Mouse (Mus musculus): ENCODE measurements around the gene Emid1.

Emid1 gene

DNA sequence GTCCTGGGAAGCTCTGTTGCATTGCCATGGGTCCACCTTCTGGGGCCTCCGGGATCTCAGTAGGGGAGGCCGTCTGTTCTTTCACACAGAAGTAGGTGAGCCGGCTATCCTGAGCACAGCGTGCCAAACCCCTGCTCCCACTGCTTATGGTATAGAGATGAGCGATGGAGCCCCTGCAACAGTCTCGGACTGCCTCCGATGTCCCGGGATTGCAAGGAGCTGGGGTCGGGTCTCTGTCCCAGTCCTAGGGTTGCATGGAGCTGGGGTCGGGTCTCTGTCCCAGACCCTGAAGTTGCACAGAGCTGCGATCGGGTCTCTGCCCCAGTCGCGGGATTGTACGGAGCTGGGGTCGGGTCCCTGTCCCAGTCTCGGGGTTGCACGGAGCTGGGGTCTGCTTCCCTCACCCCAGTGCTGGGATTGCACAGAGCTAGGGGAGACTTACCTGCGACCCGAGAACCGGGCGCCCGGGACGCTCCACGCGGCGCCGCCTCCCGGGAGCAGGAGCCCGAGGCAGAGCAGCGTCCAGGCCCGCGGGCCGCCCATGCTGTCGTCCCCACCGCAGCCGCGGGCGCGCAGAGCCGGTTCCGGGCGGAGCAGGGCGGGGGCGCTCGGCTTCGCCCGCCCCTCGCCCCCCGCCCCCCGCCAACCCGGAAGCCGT, at the start of gene Emid1:
Emid1 (minus strand) TSS at position 578 of the 658 bp plus-strand sequence.
- DNase-seq (ENCODE audit: low spot score) = no peak

DNA sequence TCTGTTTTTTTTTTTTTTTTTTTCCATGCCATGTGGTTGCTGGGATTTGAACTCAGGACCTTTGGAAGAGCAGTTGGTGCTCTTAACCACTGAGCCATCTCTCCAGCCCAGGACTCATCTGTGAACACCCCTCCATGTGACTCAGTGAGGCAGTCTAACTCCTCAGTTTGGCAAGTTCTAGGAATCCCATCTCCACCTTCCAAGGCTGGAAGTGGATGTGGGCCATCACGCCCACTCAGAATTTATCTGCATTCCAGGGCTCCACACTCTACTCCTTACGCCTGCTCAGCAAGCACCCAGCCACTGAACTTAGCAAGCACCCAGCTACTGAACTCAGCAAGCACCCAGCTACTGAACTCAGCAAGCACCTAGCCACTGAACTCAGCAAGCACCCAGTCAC, 47.8 kb upstream of the Emid1 start:
- DNase-seq (ENCODE audit: low spot score) = no peak

DNA sequence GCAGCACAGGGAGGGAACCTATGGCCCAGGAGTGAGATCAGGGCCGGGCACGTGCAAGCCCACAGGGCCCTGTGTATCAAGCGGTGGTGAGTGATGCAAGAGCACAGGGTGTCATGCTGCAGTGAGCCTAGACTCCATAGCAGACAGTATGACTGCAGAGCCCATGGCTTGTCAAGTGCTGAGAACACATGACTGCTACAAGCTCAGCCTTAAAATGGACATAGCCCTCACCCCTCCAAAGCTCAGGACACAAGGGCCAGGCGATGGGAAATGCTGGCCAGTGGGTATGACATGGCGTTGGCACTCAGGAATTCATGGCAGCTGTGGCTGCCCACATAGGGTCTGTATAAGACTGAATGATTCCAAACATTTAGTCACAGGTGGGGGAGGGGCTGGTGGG, 45.0 kb upstream of the Emid1 start:
- no peak for DNase-seq (ENCODE audit: low spot score)

DNA sequence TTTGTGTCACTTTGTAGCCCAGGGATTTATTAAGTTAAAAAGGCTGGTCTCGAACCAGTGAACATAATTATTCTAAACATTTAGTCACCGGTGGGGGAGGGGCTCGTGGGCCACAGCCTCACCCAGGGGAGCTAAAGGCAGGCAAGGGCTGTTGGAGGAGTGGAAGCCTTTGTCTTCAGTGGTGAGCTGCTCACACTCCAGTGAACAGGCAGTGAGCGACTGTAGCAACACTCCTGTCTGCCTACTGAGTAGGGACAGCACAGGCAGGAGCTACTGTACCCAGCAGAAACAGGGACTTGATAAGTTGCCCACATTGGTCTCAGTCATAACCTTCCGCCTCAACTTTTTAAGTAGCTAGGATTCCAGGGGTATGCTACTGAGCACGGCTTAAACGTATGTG, 44.5 kb upstream of the Emid1 start:
- peak; percentile 44 for DNase-seq (ENCODE audit: low spot score)

DNA sequence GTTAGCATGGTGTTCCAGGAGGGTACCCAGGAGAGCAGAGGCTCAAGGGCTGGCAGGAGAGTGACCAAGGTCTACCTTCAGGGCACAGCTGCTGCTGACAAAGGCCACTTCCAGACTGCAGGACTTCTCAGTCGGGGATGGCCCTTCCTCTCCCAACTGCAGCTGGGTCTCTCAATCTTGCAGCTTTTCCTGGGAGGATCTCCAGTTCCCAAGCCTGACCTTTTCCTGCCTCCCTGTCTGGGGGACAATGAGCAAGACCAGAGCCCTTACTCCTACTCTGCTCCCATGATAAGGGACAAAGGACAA, 41.5 kb upstream of the Emid1 start:
- no peak for DNase-seq (ENCODE audit: low spot score)

DNA sequence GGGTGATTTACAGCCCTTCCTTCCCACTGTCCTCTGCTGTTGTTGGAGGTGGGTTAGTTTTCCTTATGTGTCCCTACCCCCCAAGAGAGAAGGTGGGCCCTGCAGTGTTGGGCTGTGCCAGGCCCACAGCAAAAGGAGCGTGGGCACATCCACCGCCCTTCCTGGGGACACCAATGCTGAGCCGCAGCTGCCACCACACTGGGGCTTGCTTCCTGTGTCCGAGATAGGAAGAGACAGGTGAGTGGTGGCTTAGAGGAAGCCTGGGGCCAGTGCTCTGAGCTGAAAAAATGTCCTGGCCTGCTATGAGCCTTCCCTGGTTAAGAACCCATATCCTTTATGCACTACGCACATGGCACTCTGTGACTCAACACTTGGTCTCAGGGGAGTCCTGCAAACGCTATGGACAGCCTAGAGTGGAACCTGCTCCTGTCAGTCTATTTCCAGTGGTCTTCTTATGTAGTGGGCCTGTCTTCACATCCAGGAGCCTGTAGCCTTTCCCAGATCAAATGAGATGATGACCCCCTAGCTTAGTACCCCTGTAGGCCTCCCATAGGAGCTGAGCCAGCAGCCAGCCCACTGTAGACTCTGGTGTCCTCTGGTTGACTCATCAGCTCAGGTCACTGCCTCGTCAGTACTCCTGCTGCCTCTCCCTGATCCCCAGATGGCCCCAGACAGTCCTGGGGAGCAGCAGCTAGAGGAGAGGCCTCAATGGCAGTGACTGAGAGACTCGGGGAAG, 41.0 kb upstream of the Emid1 start:
- DNase-seq (ENCODE audit: low spot score) = no peak

DNA sequence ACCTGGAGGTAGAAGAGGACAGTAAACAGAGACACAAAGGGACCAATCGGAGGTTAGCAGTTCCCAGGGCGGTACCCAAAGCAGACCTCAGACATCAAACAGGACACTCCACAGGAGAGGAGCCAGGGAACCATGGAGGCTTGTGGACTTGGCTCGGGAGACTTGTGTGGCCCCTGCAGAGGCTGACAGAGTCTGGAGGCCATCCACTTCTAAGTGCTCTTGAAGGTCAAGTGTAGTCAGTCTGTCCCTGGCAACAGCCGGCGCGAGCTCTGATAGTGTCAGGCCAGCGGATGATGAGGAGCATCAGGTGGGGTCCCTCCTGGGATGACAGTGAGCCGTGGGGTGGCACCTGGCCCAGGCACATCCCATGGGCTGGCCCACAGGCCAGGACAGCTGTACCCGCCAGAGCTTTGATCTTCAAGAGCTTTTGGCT, 40.0 kb upstream of the Emid1 start:
- no peak for DNase-seq (ENCODE audit: low spot score)

DNA sequence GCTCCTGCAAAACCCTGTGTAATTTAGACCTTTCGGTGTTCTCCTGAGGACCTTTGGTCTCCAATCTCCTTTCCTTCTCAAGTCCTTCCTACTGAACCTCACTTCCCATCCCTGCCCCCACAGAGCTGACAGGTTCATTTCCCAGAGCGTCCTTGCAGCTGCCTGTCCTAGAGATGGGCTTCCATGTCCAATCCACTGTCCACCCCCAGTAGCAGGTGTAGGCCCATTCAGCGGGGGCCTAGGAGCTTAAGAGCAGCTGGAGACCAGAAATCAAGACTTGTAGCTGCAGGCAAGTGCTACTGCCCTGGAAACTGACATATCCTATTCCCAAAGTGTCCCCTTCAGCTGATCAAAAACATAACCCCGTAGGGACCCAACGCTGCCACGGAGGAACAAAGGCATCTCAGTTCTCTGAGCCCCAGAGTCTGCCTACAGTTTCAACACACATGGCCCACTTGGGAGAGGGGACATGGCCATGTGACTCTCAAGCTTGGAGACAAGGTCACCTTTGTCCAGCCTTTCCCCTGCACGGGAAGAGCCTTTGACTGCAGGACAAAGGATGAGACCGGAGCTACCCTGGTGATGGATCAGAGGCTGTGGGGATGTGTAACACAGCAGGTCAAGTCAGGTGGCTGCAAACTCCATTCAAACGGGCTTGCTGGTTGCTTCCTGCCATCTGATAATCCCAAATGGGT, 37.3 kb upstream of the Emid1 start:
- DNase-seq (ENCODE audit: low spot score) = no peak

DNA sequence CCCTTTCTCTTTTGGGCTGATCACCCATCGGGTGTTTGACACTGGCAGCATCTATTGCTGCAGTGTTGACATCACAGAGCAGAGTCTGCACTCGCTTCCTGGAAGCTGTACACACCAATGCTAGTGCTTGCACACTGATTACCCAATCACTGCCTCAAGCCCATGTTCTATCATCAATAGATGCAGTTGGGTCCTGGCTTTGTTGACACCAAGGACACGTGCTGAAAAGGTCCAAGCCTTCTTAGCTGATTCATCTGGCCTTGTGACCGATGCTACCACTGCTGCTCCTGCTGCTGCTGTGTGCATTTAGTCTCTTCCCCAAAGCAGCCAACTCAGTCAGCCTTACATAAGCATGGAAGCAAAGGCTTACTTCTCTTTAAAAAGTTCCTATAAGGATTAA, 36.1 kb upstream of the Emid1 start:
- no peak for DNase-seq (ENCODE audit: low spot score)

DNA sequence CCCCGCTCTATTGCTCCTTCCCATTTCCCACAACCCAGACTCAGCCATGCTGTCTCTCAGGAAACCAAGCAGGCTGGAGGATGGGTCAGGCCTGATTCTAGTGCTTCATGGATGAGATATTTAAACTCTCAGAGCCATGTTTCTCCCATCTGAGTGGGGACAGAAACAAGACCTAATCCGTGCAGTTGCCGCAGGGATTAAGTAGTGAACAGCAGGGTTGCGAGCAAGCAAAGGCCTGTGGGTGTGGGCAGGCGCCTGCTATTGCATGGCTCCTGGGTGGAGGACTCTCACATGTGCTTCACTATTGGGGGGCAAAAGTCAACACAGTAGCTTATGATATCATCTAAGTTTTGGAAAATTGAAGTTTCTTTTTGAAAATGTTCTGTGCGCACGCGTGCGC, 32.8 kb upstream of the Emid1 start:
- DNase-seq (ENCODE audit: low spot score) = no peak

DNA sequence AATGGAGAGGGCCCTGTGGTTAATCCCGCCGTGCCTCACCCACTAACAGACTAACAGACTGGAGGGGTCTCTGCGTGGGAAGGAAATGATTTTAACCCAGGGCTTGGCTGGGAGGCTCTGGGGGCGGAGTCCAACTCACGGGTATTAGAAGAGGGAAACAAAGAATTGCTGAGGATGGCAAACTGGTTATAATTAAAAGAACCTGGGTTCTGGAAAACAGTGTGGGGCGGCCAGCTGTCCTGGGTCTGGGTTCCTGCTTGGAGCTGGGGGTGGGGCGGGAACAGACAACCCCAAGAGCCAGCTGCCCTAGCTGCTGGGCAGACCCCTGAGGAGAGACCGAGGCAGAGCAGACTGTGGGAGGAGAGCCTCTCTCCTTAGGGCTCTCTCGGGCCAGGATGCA, 32.2 kb upstream of the Emid1 start:
- no peak for DNase-seq (ENCODE audit: low spot score)

DNA sequence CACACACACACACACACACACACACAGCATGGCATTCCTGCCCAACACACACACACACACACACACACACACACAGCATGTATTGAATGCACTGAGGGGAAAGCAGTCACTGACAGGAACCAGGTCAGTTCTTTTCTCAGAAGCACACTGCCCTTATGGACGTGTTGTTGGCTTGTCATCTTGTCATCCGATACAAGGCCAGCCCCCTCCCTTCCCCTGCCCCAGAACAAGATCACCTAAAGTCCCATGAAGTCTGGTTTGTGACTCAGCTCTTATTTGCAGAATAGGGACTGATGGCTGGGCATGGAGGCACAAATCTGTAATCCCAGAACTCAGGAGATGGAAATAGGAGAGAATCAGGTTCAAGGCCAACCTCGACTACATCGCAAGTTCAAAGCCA, 30.8 kb upstream of the Emid1 start:
- no peak for DNase-seq (ENCODE audit: low spot score)

DNA sequence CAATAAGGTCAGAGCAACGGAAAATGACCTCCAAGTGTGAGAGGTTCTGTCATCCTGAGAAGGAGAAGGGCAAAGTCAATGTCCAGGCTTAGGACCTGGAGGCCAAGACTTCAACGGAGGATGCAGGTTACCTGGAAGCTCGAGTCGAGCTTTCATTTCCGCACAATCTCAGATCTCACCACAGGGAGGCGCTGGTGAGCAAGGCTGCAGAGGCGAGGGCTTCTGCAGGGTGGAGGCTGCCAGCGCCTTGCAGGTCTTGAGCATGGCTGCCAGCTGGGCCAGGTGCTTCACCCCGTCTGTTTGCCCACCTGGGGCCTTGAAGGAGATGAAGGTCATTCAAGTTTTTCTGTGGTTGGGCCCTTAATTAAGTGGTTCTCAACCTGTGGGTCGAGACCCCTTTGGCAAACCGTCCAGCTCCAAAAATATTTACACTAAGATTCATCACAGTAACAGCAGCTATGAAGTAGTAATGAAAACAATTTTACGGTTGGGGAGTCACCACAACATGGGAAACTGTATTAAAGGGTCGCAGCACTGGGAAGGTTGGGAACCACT, 29.9 kb upstream of the Emid1 start:
- peak; percentile 88 for DNase-seq (ENCODE audit: low spot score)

DNA sequence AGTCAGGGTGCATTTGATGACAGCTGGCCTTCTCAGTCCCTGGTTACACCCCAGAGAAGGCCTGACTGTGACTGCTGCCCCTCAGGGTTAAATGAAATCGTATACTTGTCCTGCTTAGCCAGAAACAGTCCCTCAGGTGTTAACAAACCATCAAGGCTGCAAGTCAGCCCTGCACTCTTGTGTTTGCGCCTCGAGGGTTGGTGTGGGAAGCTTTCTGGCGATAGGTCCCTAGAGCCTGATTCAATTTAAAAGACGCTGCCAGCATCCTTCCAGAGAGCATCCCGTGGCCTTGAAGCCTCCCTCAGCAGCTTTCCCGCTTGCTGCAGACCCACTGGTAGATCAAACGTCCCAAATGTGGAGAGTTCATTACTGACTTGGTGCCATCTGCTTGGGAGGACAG, 27.3 kb upstream of the Emid1 start:
- DNase-seq (ENCODE audit: low spot score) = no peak

DNA sequence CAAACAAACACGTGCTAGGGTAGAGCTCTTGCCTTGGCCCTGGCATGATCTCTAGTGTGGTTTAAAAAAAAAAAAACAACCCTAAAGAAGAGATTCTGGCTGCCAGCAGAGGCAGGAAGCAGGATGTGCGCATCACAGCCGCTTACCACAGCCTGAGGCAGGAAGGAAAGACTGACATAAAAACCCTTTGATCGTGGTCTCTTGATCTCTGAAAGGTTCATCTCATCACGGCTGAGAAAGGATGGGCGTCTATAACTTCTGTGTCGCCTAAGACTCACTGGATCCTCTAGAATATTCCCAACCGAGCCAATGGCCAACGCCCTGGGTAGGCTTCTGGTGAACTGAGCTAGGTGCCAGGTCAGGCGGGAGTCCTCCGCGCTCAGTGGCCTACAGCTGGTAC, 25.1 kb upstream of the Emid1 start:
- DNase-seq (ENCODE audit: low spot score) = no peak

DNA sequence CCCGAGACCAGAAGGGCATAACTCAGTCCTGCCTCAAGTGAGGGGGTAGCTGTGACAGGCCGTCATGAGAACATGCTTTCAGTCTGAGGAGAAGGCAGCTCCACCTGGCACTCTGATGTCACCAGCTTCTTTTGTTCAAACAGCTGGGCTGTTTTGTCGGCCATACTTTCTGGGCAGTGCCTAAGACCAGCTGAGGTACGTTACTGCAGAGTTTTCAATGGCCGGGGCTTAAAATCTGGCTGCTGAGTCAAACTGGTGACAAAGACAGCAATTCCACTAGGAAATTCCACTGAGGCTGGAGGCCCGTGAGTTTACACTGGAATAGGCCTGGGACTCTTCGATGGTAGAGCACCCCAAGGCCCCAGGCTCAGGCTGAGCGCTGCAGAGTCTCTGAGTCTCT, 24.6 kb upstream of the Emid1 start:
- DNase-seq (ENCODE audit: low spot score) = no peak

DNA sequence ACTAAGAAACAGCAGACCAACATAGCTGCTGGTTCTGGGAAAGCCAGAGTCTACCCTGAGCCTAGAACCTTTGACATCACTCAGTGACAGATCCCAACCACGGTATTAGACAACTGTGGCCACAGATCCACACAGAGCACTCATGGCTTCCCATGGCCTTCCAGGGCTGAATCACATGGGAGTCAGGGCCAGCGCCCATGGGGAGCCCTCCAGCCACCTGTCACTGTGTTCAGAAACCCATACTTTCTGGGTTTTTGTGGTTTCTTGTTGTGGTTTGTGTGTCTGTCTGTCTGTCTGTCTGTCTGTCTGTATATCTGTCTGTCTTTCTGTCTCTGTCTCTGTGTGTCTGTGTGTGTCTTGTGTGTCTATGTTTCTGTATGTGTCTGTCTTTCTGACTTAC, 23.8 kb upstream of the Emid1 start:
- DNase-seq (ENCODE audit: low spot score) = no peak

DNA sequence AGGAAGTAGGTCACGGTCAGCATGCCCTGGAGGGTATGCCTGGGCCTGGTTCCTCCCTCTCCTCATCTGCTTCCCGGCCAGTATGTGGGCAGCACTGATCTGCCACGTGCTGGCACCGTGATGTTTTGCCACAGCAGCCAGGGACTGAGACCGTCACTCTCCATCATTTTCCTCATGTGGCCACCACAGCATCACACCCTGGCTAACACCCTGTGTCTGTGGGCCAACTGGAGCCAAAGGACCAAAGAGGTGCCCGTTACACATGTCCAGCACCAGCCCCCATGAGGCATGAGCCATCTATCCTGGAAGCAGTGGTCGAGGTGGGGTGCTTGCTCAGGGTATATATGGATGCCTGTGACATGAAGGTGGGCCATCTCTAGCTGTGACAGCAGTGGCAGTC, 23.1 kb upstream of the Emid1 start:
- no peak for DNase-seq (ENCODE audit: low spot score)

DNA sequence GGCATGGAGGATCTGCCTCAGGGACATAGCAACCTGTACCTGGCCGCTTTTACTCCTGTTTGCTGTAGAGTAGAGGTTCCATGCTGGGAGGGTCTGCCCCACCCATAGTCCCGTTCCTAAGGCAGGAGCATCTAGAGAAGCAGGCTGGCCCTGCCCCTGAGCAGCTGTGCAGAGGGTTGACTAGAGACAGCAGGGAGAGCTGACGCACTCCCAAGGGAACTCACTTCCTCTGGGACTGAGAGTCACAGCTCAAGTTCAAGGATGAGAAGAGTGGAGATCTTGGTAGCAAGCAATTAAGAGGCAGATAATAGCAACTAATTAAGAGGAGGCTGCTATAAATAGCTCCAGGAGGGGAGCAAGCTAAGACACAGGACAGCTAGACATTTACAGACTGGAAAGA, 20.8 kb upstream of the Emid1 start:
- DNase-seq (ENCODE audit: low spot score) = no peak

DNA sequence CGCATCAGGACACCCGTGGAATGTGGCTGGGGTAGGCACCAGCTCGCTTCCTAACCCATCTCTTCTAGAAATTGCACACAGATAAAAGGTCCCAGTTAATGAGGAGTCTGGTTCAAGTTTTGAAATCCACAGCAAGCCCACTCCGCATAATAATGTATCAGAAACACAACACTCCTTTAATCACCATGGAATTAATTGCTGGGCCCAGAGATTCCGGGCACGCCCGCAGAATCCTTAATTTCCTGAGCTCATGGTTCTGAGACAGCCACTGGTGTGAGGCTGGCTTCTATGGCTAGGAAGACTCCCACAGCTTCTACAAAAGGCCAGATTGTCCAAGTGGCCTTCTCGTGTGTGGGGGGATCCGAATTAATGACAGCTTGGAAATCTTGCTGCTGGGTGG, 15.3 kb upstream of the Emid1 start:
- no peak for DNase-seq (ENCODE audit: low spot score)

DNA sequence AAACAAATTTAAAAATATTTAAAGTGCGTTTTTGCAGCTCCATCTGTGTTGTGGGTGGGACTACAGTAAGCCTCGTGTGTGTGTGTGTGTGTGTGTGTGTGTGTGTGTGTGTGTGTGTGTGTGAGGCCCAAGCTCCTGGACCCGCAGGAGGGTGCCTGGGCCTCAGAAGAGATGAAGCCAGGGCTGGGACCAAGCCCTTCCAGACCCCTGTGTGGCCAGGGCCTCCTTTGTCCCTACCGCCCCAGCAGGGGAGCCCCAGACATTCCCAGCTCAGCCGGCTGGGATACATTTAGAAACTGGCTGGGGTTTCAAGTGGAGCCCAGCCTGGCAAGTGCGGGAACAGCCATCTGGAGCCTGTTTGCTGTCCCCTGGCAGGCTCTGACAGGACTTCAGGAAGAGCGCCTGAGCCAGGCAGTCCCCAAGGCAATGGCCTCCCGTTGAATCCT, 13.4 kb upstream of the Emid1 start:
- peak; percentile 50 for DNase-seq (ENCODE audit: low spot score)

DNA sequence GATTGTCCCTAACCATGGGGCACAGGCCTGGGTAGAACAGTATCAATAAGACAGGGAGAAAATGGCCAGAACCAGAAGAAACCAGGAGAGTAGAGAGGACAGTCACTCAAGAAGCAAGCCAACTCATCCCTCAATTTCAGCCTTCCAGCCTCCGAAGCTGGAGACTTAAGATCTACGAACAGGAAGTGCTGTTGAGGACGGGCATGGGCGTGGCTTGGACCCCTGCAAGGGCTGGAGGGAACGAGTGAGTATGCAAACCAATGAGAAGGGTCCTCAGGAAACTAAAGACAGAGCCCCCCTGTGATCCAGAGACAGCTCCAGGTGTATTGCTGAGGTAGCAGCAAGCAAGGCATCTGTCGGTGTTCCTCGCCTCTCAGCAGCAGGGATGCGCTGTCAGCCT, 12.3 kb upstream of the Emid1 start:
- DNase-seq (ENCODE audit: low spot score) = no peak

DNA sequence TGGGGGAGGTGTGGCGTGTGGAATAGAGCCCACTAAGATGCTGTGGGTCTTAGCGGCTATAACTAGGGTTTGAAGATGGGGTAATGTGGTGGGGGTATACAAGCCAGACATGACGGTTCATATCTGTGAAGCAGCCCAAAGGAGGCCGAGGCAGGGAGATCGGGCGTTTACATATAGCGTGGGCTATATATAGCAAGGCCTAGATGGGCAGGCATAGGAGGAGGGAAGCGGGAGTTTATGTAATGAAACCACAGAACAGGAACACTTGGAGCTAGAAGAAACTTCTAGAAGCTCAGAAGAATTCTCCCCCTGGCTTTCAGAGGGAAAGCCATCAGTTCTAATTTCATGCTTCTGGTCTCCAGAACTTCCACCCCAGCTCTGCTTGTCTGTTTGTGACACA, 11.4 kb upstream of the Emid1 start:
- no peak for DNase-seq (ENCODE audit: low spot score)
